Mouse (Mus musculus) spleen, postnatal 36 days (tissue): ENCODE results near the gene Ermp1.
A peak's percentile ranks its signal among the peaks of the same experiment; 100 is the strongest.

ENCODE experiments used
- DNase-seq, 2 experiments: peaks; one replicate each; pipeline ENCODE4 v3.0.0; 2022; ENCODE audit warnings: low spot score in 2 of 2, mixed read lengths in 1 of 2

Ermp1 gene

DNA sequence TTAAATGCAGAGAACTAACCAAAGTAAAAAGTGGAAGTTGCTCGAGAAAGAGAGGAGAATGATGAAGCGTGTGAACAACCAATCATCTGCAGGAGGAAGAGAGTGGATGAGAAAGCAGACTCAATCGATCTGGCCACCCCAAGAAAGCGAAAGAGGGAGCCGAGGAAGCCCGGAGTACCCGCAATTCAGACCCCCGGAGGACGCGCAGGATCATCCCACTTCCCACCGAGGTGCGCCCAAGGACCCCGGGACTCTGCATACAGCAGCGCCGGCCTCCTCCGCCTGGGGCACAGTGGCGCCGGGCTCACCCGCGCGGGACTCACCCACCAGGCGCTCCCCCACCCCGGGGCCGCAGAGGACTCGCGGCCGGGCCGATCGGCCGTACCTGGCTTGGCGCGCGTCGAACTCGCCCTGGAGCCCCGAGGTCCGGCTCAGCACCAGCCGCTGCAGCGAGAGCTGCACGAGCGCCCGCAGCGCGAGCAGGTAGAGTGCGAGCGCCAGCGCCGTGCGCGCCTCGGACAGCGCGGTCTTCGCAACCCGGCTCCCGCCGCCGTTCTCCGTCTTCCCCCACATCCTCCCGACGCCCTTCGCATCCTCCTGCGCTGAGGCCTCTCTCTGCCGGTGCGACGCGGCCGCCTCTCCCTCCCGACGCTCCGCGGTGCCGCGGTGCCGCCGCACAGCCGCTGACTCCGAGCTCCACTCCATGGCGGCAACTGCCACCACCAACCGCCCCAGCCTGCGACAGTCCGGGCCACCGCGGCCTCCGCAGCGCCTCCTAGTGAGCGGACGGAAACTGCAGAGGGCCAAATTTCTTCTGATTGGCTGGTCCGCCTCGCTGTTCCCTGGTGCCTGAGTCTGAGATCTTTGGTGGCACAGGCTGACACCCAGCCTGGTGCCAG lies at the start of gene Ermp1:
Ermp1 (minus strand) TSS at position 765 of the 899 bp plus-strand sequence.
- DNase-seq = peak; percentile 93

DNA sequence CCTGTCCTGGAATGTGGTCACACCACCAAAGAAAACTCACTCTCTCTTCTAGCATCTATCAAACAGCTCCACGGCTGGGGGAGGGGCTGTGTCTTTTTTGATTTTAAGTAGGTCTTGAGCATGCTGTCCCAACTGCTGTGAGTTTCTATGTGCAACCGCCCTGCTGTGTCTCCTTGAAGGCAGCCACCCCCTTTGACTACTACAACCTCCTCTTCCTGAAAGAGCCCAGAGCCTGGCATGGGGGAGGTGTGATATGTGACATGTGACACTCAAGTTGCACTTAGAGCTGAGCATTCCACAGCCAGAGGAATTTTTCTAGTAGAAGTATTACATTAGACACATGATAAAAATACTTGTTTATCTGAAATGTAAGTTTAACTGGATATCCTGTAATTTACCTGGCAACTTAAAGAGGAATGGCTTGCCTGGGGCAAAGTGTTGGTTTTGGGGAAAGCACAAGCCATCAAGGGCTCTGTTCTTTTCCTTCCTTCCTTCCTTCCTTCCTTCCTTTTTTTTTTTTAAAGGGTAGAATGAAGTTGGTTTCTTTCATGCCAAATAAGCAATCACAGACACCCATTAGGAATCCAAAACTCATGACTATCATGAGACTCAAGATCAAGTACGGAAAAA lies 49.1 kb upstream of the Ermp1 start, which contains the start of gene Mlana:
Mlana (plus strand) TSS at position 580 of the 630 bp plus-strand sequence.
- no peak for DNase-seq

DNA sequence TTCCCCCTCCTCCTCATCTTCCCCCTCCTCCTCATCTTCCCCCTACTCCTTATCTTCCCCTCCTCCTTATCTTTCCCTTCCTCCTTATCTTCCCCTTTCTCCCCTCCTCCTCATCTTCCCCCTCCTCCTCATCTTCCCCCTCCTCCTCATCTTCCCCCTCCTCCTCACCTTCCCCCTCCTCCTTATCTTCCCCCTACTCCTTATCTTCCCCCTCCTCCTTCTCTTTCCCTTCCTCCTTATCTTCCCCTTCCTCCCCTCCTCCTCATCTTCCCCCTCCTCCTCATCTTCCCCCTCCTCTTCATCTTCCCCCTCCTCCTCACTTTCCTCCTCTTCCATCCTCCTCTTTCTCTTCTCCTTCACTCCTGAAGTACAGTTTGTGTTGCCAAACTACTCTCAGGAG lies 48.6 kb upstream of the Ermp1 start:
- DNase-seq = no peak

DNA sequence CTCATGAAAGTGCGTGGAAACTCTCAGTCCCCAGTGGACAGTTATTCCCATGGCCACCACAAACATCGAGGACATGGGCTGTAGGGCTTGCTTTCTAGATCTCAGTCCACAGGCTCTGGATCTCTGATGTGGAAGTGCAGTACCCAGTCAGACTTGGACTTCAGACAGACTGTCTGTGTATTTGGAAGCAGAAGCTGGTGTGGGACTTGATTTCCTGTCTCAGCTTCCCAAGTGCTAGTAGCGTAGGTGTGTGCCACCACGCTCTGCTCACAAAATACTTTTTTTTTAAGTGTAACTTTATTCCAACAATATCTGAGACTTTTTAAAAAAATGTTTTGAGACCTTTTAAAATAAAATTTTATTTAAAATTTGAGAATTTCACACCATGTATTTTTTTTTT lies 48.1 kb upstream of the Ermp1 start:
- DNase-seq = no peak

DNA sequence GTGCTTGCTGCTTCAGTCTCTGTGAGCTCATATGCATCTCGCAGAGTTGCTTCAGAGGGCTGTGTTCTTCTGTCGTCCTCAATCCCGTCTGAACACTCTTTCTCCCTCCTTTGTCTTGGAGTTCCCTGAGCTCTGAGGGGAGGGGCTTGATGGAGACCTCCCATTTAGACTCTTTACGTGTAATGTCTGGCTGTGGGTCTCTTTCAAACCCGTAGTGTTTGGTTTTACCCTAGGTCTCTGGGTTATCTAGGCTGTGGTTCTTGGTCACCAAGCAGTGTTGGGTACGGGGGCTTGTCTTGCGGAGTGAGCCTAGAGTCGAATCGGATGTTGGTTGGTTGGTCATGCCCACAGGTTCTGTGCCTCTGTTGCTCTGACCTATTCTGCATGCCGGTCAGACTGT lies 46.9 kb upstream of the Ermp1 start:
- no peak for DNase-seq

DNA sequence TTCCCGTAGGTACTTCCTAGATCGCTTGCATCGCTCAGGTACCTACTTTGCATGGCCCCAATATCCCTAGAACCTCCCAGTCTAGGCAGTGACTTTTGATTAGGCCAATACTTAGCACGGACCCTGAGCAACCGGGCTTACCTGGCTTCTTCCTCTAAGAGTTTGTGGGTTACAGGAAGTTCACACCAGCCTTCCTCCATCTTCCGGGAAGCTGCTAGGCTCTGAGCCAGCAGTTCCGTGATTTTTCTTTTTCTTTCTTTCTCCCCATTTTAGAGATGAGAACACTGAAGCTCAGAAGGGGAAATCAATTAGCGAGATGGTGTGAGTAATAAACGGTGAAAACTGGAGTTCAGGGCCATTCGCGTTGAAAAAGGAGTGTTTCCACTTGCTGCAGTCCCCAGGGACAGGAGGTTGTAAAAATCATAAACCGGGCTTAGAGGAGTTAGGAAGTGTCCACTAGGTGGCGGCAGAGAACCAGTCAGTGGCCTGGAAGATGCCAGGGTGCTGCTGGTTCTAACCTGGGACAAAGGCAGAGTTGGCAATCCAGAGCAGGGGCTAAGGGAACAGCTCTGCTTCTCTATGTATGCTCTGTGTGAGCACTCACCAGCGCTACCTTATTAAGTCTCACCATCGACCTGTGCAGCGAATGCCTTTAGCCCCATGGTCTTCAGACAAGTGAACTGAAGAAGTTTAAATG lies 35.8 kb upstream of the Ermp1 start:
- DNase-seq = peak; percentile 65 to 69

DNA sequence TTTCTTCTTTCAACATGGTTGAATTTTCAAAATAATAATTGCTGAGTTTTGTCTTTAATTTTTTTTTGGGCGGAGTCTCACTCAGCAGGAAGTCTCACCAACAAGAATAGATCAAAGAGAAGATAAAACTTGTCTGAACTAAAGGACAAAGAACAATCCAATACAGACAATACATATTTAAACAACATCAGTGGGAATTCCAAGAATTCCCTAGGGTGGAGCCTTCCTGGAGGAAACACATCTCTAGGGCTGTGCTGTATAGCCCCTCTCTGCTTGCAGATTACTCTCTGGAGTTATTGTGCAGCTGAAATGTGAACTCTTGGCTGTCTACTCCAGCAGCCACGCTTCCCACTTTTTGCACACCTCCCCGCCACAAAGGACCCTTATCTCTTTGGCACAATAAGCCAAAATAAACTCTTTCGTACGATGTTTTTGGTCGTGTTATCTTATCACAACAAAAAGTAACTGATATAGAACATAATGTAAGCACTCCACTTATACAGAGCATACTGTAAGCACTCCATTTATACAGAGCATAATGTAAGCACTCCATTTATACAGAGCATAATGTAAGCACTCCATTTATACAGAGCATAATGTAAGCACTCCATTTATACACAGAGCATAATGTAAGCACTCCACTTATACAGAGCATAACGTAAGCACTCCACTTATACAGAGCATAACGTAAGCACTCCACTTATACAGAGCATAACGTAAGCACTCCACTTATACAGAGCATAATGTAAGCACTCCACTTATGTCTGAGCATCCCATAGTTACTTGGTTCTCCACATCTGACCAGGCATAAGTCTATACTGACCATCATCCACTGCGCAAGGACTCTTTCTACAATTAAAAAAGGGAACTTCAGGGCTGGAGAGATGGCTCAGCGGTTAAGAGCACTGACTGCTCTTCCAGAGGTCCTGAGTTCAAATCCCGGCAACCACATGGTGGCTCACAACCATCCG lies 32.3 kb upstream of the Ermp1 start:
- no peak for DNase-seq

DNA sequence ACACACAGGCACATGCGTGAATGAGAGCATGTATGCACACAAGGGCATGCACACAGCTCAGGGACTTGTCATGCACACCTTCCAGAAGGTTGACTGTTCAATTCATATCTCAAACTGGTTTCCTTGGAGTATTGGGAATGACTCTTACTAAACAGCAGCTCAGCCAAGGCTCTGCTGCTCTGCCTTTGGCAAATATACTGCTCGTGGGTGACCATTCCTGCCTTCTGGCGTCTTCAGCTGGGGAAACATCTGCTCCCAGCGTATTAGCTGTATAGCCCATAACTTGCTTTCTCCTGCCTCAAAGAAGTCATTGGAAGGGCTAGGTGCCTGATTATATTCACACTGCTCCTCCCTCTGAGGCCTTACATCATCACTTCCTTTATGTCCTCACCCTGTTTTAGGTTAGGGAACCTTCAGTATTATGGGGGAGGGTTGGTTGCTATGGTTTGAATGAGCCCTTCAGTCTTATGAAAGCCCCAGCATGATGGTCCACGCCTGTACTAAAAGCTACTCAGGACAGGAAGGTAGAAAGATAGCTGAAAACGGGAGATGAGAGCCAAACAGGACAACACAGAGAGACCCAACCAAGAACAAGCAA lies 30.1 kb upstream of the Ermp1 start:
- DNase-seq = no peak

DNA sequence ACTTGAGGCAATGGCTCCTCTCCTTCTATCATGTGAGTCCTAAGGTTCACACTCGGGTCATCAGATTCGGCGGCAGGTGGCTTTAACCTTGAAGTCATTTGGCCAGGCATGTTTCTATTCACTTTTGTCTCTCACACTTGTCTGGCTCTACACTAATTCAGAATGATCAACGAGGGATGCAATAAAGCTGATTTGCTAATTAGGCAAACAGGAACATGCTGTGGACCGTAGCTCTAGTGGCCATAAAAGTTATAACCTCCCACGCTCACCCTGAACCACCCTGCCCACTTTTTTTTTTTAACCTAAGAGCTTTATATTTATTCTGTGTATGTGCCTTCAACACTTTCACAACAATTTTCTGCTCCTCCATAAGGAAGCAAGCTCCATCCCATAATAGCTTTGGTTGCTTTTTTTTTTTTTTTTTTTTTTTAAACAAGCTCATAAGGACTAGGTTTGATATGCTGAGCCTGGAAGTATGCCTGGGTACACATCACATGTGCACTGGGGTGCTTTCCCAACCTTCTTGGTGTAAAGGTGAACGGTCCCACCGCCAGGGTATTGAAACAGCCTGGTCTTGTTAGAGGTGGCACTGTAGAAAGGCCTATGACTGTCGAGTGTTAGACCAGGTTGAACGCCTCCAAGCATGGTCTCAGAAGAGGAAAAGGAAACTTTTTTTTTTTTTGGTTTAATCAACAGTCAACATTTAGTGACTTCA lies 28.4 kb upstream of the Ermp1 start:
- DNase-seq = no peak

DNA sequence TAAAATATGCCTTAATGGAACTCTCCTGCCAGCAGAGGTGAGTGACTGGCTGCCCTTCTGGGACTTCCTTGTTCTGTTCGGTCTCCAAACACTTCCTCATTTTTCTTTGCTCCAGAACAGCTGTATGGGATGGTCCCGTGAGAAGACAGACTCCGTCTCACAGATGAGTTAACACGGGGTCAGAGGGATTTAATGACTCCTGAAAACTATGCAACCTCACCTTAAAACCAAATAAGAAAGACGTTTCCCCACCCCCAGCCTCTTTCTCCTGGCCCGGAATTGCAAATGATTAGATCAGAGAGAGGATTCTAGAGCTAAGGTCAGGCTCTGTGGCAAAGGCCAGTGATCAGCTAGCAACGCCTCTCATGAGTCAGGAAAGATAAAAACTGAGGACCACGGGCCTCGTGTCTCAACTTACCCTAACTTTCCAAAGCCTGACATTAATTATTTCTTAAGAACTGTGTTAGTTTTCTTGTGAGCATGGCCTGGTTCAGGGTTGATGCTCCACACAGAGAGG lies 27.4 kb upstream of the Ermp1 start:
- no peak for DNase-seq

DNA sequence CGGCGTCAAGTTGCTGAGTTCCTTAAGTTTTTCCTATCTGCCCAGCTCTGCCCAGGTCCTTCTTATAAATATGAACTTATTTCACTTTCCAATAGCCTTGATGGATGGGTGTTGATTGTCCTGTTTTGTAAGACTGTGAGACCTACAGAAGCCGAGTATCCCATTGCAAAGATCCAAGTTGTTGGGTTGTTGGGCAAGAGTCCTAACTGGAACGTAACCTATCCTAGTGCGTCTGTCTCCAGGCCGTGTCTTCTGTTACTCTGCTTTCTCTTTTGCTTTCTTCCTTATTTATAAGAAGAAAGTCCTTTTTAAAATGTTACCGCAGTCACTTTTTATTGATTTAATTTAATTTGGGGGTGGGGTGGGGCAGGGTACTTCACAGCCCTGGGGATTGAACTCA lies 26.7 kb upstream of the Ermp1 start:
- DNase-seq = no peak

DNA sequence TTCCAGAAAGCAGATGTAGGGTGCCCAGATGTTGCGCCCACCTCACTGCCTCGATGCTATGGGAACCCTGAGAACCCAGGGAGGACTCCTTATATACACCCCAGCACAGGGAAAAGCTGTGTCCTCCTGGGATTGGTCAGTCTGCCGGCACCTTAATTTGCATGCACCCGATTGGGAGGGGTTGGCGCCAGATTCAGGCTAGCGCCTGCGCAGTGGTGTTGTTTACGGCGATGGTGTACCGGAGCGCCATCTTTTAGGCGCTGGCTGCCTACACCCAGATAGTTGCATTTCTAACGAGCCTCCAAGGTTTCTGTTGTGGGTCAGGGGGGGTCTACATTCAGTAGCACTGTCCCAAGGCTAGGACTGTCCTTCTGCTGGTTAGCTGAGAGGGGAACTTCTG lies 24.4 kb upstream of the Ermp1 start:
- DNase-seq = no peak

DNA sequence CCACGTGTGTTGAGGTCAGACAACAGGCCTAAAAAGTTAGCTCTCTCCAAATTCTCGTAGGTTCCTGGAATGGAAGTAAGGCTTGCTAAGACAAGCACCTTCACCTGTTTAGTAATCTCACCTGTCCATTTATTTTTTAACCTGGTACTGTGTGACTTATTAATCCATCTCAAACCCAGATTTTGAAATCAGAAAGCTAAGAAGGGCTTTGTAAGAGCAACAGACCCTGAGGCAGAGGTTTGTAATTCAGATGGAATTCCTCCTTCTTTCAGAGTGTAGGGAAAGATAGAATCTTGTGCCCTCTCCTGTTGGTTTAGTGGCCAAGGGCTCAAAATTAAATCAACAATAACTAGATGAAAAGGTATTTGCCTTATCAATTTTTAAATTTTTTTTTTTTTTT lies 22.9 kb upstream of the Ermp1 start:
- DNase-seq = no peak

DNA sequence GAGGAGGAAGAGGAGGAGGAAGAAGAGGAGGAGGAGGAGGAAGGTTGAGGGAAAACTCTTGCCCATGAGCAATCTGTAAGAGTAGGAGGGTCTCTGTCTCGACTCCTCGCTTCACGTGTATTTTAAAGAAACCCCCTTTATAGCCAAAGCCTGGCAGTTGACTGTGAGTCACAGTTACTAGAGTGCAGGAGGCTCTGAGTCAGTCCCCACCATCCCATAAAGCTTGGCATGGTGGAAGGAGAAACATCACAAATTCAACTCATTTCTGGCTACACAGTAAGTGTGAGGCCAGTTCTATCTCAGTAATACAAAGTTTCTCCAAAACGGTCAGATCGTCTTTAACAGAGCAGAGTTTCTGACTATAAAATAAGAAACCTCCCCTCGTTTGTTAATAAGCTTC lies 22.0 kb upstream of the Ermp1 start:
- no peak for DNase-seq

DNA sequence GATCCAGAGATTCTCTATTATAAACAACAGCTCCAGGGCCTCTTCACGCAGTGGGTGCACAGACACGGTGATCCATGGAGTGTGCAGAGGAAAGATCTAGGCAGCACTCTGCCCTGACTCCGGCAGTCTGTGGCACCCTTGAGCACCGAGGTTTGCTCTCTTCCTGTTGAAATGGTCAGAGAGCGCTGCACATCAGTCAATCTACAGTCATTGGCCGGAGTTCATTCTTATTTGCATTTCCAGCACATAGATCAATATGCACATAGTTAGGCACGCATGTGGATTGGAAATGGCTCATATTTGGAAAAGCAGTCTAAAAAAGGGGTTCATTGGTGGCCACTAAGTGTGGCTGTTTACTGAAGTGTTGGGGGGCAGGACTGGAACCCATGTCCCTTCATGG lies 19.9 kb upstream of the Ermp1 start:
- DNase-seq = no peak

DNA sequence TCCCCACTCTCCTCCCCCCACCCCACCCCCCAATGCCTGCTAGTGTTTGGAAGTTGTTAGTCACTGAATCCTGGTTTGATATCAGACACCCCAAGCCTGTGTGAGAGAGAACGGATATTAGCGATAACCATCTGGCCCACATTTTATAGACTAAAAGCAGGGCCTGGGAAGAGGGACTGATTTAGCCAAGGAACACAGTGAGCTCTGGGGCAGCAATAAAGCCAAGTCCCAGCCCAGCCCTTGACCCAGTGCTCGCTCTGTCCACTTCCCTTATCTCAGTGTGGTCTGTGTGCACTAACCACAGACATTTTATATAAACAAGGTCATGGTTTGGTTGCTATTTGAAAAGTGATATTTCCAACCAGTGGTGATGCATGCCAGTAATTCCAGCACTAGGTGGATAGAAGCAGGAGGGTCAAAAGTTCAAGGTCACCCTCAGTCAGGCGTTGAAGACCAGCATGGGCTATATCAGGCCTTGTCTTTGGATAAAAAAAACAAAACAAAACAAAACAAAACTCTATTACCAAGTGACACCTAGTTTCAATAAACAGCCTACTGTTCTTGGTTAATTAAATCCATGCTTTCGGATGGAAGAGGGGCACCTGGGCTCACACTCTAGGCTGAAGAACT lies 18.9 kb upstream of the Ermp1 start:
- DNase-seq = no peak

DNA sequence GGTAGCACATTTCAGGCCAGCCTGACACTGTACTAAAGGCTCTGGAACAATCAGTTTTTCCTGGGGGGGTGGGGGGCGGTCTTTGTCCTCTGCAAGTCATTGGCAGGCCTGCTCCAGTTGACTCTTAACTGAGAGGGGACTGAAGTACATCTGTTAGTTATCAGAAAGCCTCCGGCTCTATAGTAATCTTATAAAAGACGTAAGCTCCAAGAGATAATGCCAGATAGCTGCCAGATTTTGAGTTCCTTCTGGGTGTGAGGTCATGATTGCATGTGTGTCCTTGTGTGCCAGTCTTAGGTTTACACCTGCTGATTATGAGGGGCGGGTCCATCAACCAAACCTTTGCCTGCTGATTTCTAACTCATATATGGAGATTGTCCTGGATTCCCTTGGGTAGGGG lies 17.9 kb upstream of the Ermp1 start:
- DNase-seq = no peak

DNA sequence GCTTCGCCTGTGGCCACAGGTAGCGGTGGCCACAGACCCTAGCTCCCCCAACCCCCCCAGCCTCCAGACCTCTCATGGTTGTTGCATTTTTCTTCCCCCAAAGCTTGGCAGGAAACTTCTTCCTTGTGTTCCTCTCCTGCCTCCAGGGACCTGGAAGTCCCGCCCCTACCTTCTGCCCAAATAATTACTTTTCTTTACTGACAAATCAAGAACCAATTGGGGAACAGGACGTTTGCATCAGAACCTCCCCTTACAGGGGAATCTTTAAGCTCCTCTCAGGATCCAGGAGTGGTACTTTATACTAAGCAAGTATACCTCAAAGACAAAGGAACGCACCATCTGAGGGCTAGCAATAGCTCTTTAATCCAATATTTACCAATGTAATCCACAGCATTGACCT lies 16.7 kb upstream of the Ermp1 start:
- no peak for DNase-seq

DNA sequence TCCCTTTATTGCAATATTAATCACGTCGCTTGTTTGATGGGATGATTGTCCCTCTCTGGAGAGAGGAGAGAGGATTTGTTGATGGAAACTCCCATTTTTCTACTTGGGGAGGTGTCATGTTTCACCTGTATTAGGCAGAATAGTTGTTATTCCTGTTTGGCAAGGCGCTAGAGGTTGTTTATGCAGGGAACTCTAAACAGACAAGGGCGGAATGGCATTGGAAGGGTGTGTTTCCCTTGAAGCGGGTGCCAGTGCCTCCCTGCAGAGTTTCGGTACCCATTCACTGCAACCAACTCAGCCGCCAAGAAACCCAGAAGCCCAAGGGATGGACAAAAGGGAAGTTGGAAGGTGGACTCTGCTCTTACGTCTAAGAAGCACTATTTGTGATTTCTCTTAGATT lies 15.6 kb upstream of the Ermp1 start:
- no peak for DNase-seq
